Mouse (Mus musculus): ENCODE results near the gene Cntnap3. TPM values are rescaled to one million over a fixed set of nuclear protein-coding genes. Genes with fewer than 3 reads are reported as not detected.

Gene Cntnap3
- polyA plus RNA-seq, 1 experiment, result 0.08 TPM

DNA sequence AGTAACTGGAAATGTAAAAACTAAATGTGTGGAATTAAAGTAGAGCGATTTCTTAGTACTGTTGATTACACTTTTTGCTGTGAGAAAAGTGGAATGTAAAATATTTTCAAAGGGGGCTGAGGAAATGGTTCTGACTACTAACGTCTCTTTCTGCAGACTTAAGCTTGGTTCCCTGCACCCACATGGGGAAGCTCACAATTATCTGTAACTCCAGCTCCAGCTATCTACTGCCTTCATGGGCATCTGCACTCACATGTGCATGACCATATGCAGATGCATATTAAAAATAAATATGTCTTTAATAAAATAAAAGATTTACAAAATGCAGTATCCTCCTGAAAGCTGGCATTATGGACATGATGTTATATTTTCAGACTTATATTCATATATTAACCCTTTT, 187.0 kb downstream of the Cntnap3 start:
- no peak overlapping the region for H3K27ac ChIP-seq (ENCODE audit: insufficient read depth, low read depth, low read length)
- 65% methylated on average over 2 of the region's 2 CpGs for WGBS
- TF ChIP-seq CTCF (IDR thresholded peaks at IDR 0.05; ENCODE audit: extremely low read depth, insufficient read length, insufficient replicate concordance, low read depth, low read length) (no peak), POLR2A (IDR thresholded peaks at IDR 0.05; ENCODE audit: low read depth, low read length) (no peak)

GRCm38 (mm10) chr13:64692463-64692862, 211.3 kb downstream of the Cntnap3 start:
- no peaks in the 10 kb centered on the region for H3K27me3 ChIP-seq (ENCODE audit: control insufficient read depth, insufficient read depth, low read length)
- no peak overlapping the region for H3K27ac ChIP-seq (ENCODE audit: insufficient read depth, low read depth, low read length)
- TF ChIP-seq POLR2A (IDR thresholded peaks at IDR 0.05; ENCODE audit: low read depth, low read length) (no peak), CTCF (IDR thresholded peaks at IDR 0.05; ENCODE audit: extremely low read depth, insufficient read length, insufficient replicate concordance, low read depth, low read length) (no peak)
- no peaks in the 10 kb centered on the region for H3K36me3 ChIP-seq (ENCODE audit: control insufficient read depth, insufficient read depth, low read length)
- no peaks in the 10 kb centered on the region for H3K4me1 ChIP-seq (ENCODE audit: control insufficient read depth, insufficient read depth, insufficient read length, low read length)
- 61% methylated on average over 1 of the region's 1 CpGs for WGBS
- H3K4me3 ChIP-seq (ENCODE audit: low read depth, low read length), result no peak overlapping the region

More for the DNA sequence above, 187.0 kb downstream of the Cntnap3 start:
- Histone ChIP-seq H3K36me3 (ENCODE audit: control insufficient read depth, insufficient read depth, low read length) (no peaks in the 10 kb centered on the region), H3K27me3 (ENCODE audit: control insufficient read depth, insufficient read depth, low read length) (no peaks in the 10 kb centered on the region), H3K4me1 (ENCODE audit: control insufficient read depth, insufficient read depth, insufficient read length, low read length) (no peaks in the 10 kb centered on the region), H3K4me3 (ENCODE audit: low read depth, low read length) (no peak overlapping the region)

Other genes with a start within 250 kb of the Cntnap3 start
- gene Spata31, start 13.5 kb upstream of the Cntnap3 start, polyA plus RNA-seq (2012; rRNA removed), result not detected in 2 replicates
- not detected in 2 replicates for gene Spata31d1c, start 129.1 kb upstream of the Cntnap3 start, polyA plus RNA-seq (2012; rRNA removed)
- gene Prss47, start 148.8 kb upstream of the Cntnap3 start, polyA plus RNA-seq (2012; rRNA removed), result not detected in 2 replicates
- 9.7 and 17.1 TPM in 2 replicates for gene Mfsd14b, start 209.0 kb upstream of the Cntnap3 start, polyA plus RNA-seq (2012; rRNA removed)
- not detected in 2 replicates for gene Olfr465-ps1, start 234.1 kb upstream of the Cntnap3 start, polyA plus RNA-seq (2012; rRNA removed)
- not detected in 2 replicates for gene Olfr466, start 246.3 kb upstream of the Cntnap3 start, polyA plus RNA-seq (2012; rRNA removed)